Mouse (Mus musculus): ENCODE data around the gene Cldn18. TPM values are rescaled to one million over a fixed set of nuclear protein-coding genes. Genes with fewer than 3 reads are reported as not detected.

The Cldn18 gene
- polyA plus RNA-seq, 2 experiments = 0.06 TPM; not detected in 1

- H3K9me3 ChIP-seq (ENCODE audit: control insufficient read depth, low read length) = no peaks in the 10 kb centered on the region
- no peak overlapping the region for H3K27ac ChIP-seq
- no peaks in the 10 kb centered on the region for H3K36me3 ChIP-seq (replicated peaks; ENCODE audit: control insufficient read depth, insufficient read depth, low read depth)
- H3K4me2 ChIP-seq (ENCODE audit: low read depth) = no peak overlapping the region
- H3K9ac ChIP-seq (replicated peaks) = no peak overlapping the region
- no peaks in the 10 kb centered on the region for H3K27me3 ChIP-seq (ENCODE audit: control insufficient read depth, insufficient read depth, low read length)
- TF ChIP-seq EP300 (IDR thresholded peaks at IDR 0.05; ENCODE audit: low read depth) = no peak
- no peak for TF ChIP-seq CTCF (IDR thresholded peaks at IDR 0.05; ENCODE audit: low read depth)
- WGBS (ENCODE audit: insufficient replicate concordance) = 71% methylated on average over 10 of the region's 10 CpGs
- no peak overlapping the region for H3K4me3 ChIP-seq (ENCODE audit: insufficient read depth in 1 of 2, low read depth in 2 of 2, low read length in 2 of 2)
- H3K4me1 ChIP-seq (replicated peaks; ENCODE audit: control insufficient read depth in 2 of 2, insufficient read depth in 2 of 2, low read length in 1 of 2) = no peaks in the 10 kb centered on the region
- DNase-seq (ENCODE audit: low read depth in 3 of 3, low spot score in 3 of 3) (no peak), ATAC-seq (ENCODE audit: insufficient read depth) (no peak)
These were observed 56.3 kb downstream of the Cldn18 start for GRCm38 (mm10) chr9:99660756-99661155.

GRCm38 (mm10) chr9:99646102-99646501 is 71.0 kb downstream of the Cldn18 start:
- no peak for TF ChIP-seq EP300 (IDR thresholded peaks at IDR 0.05; ENCODE audit: low read depth)
- no peak for TF ChIP-seq CTCF (IDR thresholded peaks at IDR 0.05; ENCODE audit: low read depth)
- no peak for DNase-seq (ENCODE audit: low read depth in 3 of 3, low spot score in 3 of 3)
- 73% methylated on average over 6 of the region's 6 CpGs for WGBS (ENCODE audit: insufficient replicate concordance)

GRCm38 (mm10) chr9:99645416-99645815 is 71.7 kb downstream of the Cldn18 start:
- ATAC-seq (ENCODE audit: insufficient read depth) (no peak), DNase-seq (ENCODE audit: low read depth in 3 of 3, low spot score in 3 of 3) (no peak)
- TF ChIP-seq CTCF (IDR thresholded peaks at IDR 0.05; ENCODE audit: low read depth) (no peak), EP300 (IDR thresholded peaks at IDR 0.05; ENCODE audit: low read depth) (no peak)
- Histone ChIP-seq H3K36me3 (replicated peaks; ENCODE audit: control insufficient read depth, insufficient read depth, low read depth) (no peaks in the 10 kb centered on the region), H3K27ac (no peak overlapping the region), H3K4me1 (replicated peaks; ENCODE audit: control insufficient read depth in 2 of 2, insufficient read depth in 2 of 2, low read length in 1 of 2) (no peaks in the 10 kb centered on the region), H3K27me3 (ENCODE audit: control insufficient read depth, insufficient read depth, low read length) (no peaks in the 10 kb centered on the region), H3K9me3 (ENCODE audit: control insufficient read depth, low read length) (no peaks in the 10 kb centered on the region), H3K4me3 (ENCODE audit: insufficient read depth in 1 of 2, low read depth in 2 of 2, low read length in 2 of 2) (no peak overlapping the region), H3K4me2 (ENCODE audit: low read depth) (no peak overlapping the region), H3K9ac (replicated peaks) (no peak overlapping the region)
- 72% methylated on average over 6 of the region's 6 CpGs for WGBS (ENCODE audit: insufficient replicate concordance)

More at GRCm38 (mm10) chr9:99646102-99646501, 71.0 kb downstream of the Cldn18 start:
- Histone ChIP-seq H3K9ac (replicated peaks) (no peak overlapping the region), H3K36me3 (replicated peaks; ENCODE audit: control insufficient read depth, insufficient read depth, low read depth) (no peaks in the 10 kb centered on the region), H3K27ac (no peak overlapping the region), H3K4me2 (ENCODE audit: low read depth) (no peak overlapping the region), H3K9me3 (ENCODE audit: control insufficient read depth, low read length) (no peaks in the 10 kb centered on the region), H3K4me3 (ENCODE audit: insufficient read depth in 1 of 2, low read depth in 2 of 2, low read length in 2 of 2) (no peak overlapping the region), H3K27me3 (ENCODE audit: control insufficient read depth, insufficient read depth, low read length) (no peaks in the 10 kb centered on the region), H3K4me1 (replicated peaks; ENCODE audit: control insufficient read depth in 2 of 2, insufficient read depth in 2 of 2, low read length in 1 of 2) (no peaks in the 10 kb centered on the region)
- ATAC-seq (ENCODE audit: insufficient read depth) = no peak

GRCm38 (mm10) chr9:99639957-99640356 is 77.1 kb downstream of the Cldn18 start:
- Histone ChIP-seq H3K36me3 (replicated peaks; ENCODE audit: control insufficient read depth, insufficient read depth, low read depth) (no peaks in the 10 kb centered on the region), H3K27me3 (ENCODE audit: control insufficient read depth, insufficient read depth, low read length) (no peaks in the 10 kb centered on the region), H3K9me3 (ENCODE audit: control insufficient read depth, low read length) (no peaks in the 10 kb centered on the region), H3K27ac (no peak overlapping the region), H3K4me3 (ENCODE audit: insufficient read depth in 1 of 2, low read depth in 2 of 2, low read length in 2 of 2) (no peak overlapping the region), H3K4me2 (ENCODE audit: low read depth) (no peak overlapping the region), H3K9ac (replicated peaks) (no peak overlapping the region), H3K4me1 (replicated peaks; ENCODE audit: control insufficient read depth in 2 of 2, insufficient read depth in 2 of 2, low read length in 1 of 2) (no peaks in the 10 kb centered on the region)
- 64% methylated on average over 5 of the region's 5 CpGs for whole genome bisulfite sequencing (ENCODE audit: insufficient replicate concordance)
- TF ChIP-seq EP300 (IDR thresholded peaks at IDR 0.05; ENCODE audit: low read depth) = no peak
- no peak for TF ChIP-seq CTCF (IDR thresholded peaks at IDR 0.05; ENCODE audit: low read depth)
- DNase-seq (ENCODE audit: low read depth in 3 of 3, low spot score in 3 of 3) (no peak), ATAC-seq (ENCODE audit: insufficient read depth) (no peak)

Other genes starting within 250 kb of the Cldn18 start
- 5.0 and 6.8 TPM in 2 replicates for gene Armc8, start 148.4 kb downstream of the Cldn18 start, polyA plus RNA-seq (2012; rRNA removed)
- 7.6 and 8.6 TPM in 2 replicates for gene Armc8, start 148.4 kb downstream of the Cldn18 start, polyA plus RNA-seq (2014; fragmentation: Nextera tagmentation; extraction: Ambion mirVana)
- gene Dbr1, start 141.5 kb downstream of the Cldn18 start, polyA plus RNA-seq (2012; rRNA removed) = 6.4 and 10.4 TPM in 2 replicates
- 12.4 and 13.3 TPM in 2 replicates for gene Dbr1, start 141.5 kb downstream of the Cldn18 start, polyA plus RNA-seq (2014; fragmentation: Nextera tagmentation; extraction: Ambion mirVana)
- not detected in 2 replicates for gene A4gnt, start 104.8 kb downstream of the Cldn18 start, polyA plus RNA-seq (2012; rRNA removed)
- gene A4gnt, start 104.8 kb downstream of the Cldn18 start, polyA plus RNA-seq (2014; fragmentation: Nextera tagmentation; extraction: Ambion mirVana) = not detected in 2 replicates
- 0.39 and 0.47 TPM in 2 replicates for gene Dzip1l, start 87.8 kb downstream of the Cldn18 start, polyA plus RNA-seq (2012; rRNA removed)
- gene Dzip1l, start 87.8 kb downstream of the Cldn18 start, polyA plus RNA-seq (2014; fragmentation: Nextera tagmentation; extraction: Ambion mirVana) = 0.38 and 0.59 TPM in 2 replicates
- not detected in 2 replicates for gene Sox14, start 158.9 kb upstream of the Cldn18 start, polyA plus RNA-seq (2012; rRNA removed)
- gene Sox14, start 158.9 kb upstream of the Cldn18 start, polyA plus RNA-seq (2014; fragmentation: Nextera tagmentation; extraction: Ambion mirVana) = not detected in 2 replicates